Mouse (Mus musculus): ENCODE data around the gene Rsph4a.
"Not testable (repeated sequence)": the region's sequence is repeated elsewhere in the genome, so short reads cannot be mapped to it uniquely, and the experiment has no call there.

Gene Rsph4a

GRCm38 (mm10) chr10:33904530-33905481 lies at the start of gene Rsph4a:
Gene Rsph4a, plus strand, starts transcription at chr10:33905111.
- peak; percentile 45 for DNase-seq (ENCODE audit: low spot score)

- DNase-seq (ENCODE audit: low spot score): no peak
Measured at GRCm38 (mm10) chr10:33857421-33857820, 47.5 kb upstream of the Rsph4a start, which contains the start of gene Sult3a1. Gene Sult3a1, plus strand, starts transcription at chr10:33857721.

DNA sequence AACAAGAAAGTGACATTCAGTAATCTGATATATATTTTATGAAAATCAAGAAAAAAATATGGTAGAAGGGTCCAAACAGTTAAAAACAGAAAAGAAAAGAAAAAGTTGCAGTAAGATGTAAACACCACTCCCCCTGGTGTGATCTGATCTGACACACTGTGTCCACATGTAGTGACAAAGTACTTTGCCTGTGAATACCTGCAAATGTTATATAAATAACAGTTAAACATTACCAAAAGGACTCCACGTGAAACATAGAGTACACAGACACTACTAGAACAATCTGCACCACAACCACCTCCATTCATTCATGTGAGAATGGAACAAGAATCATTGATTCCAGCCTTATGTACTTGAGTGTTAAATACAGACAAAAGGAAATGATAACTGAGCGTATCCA lies 38.9 kb upstream of the Rsph4a start:
- no peak for DNase-seq (ENCODE audit: low spot score)

- DNase-seq (ENCODE audit: low spot score): no peak
Measured at GRCm38 (mm10) chr10:33870441-33870840, 34.5 kb upstream of the Rsph4a start.

GRCm38 (mm10) chr10:33872672-33873398 lies 32.1 kb upstream of the Rsph4a start:
- no peak for DNase-seq (ENCODE audit: low spot score)

DNA sequence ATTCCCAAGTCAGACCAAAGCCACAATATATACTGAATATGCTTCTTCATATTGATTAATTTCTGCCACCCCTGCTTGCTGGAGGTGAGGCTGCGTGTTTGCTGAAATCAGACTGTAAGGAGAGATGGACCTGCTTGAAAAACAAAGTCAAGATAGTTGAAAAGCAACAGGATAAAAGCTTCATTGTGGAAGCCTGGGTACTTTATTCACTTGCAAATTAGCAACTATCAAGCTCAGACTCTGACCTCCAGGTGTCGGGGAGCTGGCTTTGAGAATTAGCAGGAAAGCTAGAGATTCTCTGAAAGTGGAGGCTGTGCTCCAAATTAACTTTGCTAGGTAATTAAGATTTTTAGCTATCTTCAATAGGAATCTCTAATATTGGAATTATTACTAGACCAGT lies 22.5 kb upstream of the Rsph4a start:
- not testable (repeated sequence) for DNase-seq (ENCODE audit: low spot score)

DNA sequence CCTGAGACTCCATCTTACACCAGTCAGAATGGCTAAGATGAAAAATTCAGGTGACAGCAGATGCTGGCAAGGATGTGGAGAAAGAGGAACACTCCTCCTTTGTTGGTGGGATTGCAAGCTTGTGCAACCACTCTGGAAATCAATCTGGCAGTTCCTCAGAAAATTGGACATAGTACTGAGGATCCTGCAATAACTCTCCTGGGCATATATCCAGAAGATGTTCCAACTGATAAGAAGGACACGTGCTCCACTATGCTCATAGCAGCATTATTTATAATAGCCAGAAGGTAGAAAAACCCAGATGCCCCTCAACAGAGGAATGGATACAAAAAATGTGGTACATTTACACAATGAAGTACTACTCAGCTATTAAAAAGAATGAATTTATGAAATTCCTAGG lies 3.4 kb upstream of the Rsph4a start:
- DNase-seq (ENCODE audit: low spot score): not testable (repeated sequence)

GRCm38 (mm10) chr10:33905489-33905888 lies 578 bp downstream of the Rsph4a start:
- DNase-seq (ENCODE audit: low spot score): no peak

GRCm38 (mm10) chr10:33940702-33941101 lies 35.8 kb downstream of the Rsph4a start:
- no peak for DNase-seq (ENCODE audit: low spot score)

GRCm38 (mm10) chr10:33945390-33945789 lies 40.5 kb downstream of the Rsph4a start:
- no peak for DNase-seq (ENCODE audit: low spot score)

DNA sequence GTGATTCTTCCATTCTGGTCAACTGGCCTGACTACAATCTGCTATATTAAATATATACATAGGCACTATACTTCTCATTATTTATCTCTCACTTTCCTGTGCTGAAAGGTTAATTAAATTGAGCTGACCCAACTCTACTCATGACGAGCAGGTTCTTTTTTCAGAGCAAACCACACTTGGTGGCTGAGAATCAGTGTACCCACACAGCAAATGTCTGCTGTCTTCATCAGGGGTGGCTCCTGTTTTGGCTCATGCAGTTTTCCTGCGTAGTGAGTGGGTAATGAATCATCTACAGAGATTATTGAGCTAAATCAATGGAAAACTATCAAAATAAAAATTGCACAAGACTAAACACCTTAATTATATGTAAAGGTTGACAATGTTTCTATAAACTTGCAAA lies 41.4 kb downstream of the Rsph4a start:
- no peak for DNase-seq (ENCODE audit: low spot score)

DNA sequence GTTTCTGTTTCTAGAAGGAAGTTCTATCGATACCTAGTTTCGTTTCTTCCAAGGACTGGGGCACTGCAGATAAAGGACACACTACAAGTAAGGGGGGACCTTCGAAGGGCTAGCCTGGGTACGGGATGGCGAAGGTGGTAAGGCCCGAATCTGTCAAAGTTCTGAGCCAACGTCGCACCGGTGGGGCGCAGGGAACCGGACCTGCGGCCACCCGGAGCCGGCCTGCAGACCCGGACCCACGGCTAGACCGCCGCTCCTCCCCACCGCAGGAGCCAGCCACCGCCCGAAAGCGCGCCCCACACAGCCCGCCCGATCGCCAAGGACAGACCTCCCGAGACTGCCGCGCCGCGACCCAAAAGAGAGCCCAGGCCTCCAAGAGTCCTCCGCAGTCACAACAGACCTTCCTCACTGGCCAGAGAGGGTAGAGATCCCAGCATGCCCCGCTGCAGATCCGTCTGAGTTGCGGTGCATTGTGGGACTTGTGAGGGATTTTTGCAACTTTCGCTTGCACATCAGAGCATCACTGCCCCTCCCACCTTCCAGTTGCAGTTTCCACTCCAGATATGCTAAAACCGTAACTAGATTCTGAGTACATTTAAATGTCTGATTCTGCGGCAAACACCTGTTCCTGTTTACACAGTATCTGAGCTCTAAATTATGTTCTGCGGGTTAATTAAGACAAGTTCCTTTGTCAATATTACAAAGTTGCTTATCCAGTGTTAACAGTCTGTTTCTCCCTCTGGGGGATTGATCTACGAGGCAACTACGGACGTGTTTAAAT lies 46.1 kb downstream of the Rsph4a start, which contains the start of gene Zup1:
TSS of gene Zup1 (minus strand) at position 467 of the 781 bp plus-strand sequence.
- DNase-seq (ENCODE audit: low spot score): peak; percentile 93

DNA sequence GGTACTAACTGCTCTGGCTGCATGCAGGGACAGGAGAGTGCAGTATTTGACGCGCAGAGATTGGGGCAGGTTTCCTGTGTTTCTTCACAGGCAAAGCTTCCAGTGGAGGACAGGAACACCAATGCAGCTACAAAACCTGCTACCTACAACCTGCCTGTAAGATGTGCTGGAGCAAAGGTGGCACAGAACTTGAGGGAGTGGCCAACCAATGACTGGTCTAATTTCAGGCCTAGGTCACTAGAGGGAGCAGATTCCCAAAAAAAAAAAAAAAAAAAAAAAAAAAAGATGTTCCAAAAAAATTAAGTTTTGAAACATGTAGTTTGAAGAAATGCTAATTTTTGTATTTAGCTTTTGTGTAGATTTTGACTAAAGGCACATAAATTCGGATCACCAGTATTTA lies 47.6 kb downstream of the Rsph4a start:
- peak; percentile 62 for DNase-seq (ENCODE audit: low spot score)
